Mouse (Mus musculus): ENCODE measurements around the gene Pde3a.

DNA sequence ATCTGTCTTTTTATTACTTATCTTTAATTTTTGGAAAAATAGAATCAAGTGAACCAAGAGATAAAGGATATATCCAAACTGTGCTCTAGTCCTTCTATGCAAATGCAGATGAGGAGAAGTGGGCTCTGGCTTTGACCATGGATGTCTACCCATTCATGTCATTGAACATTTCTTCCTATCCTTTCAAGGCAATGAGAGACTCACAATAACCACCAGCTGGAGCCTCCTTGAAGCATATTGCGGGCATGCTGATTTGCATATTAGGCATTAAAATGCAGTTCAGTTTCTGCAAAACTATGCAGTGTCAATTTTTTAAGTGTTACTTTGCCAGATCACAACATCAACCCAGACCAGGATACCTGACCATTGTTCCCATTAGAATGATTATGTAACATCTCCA lies 276.7 kb downstream of the Pde3a start:
- no peak for TF ChIP-seq CTCF (IDR thresholded peaks at IDR 0.05; ENCODE audit: control insufficient read depth, insufficient read depth, insufficient read length)
- TF ChIP-seq CEBPB (IDR thresholded peaks at IDR 0.05; ENCODE audit: low read depth): no peak
- no peak for TF ChIP-seq USF1 (IDR thresholded peaks at IDR 0.05; ENCODE audit: low read depth)
- TF ChIP-seq MAX (IDR thresholded peaks at IDR 0.05): no peak
